Mouse (Mus musculus): Measurements from ENCODE around the gene Astn2.

Astn2 gene

DNA sequence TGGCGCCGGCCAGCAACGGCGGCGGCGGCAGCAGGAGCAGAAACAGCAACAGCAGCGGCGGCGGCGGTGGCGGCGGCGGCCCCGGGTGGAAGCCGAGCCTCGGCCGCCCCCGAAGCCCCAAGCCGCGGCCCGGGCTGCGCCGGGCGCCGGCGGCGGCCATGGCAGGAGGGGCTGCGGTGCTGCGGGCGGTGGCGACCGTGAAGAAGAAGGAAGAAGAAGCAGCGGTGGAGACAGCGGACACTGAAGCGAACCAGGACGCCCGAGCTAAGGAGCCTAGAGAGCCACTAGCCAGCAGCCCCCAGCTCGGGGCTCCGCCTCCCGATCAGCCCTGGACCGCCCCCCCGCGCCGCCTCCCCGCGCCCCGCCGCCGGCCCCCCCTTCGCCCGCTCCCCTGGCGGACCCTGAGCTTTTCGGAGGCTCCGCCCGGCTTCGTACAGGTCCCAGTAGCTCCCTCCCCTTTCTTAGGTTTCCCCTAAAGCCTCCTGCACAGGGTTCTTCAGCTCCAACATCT lies at the start of gene Astn2:
TSS of gene Astn2 (minus strand) at position 411 of the 511 bp plus-strand sequence.
- peak; percentile 7 for DNase-seq

DNA sequence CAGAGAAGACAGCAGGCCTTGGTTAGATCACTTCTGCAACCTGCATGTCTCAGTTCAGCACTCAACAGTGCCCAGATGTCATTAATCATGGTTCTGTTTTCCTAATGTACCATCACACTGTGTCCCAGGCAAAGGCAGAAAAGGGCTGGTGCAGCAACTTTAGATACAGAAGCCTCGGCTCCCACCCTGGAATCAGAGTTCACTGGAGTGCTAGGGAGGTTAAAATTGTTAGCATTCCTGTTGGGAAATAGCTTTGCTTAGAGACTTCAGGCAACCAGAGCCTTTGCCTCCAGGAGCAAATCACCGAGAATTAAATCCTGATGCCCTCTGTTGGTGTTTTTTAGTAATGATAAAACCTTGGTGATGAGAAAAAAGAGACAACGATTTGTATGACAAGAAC lies 45.7 kb upstream of the Astn2 start:
- peak; percentile 18 for DNase-seq

DNA sequence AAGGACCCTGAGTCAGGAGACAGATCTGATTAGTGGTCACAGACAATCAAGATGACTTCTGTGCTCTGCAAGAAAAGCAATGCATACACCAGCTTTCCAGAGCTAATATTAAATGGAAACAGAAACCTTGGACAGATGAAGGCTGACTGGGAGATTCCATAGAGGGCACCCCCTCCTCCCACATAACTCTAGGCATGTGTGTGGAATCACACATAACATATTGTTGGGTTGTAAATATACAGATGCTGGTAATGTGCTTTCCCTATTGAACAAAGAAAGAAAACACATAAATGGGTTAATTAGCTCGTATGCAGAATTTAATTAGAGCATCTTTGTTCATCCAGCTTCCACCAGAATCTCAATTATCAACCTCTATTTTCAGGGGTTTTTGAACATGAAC lies 26.8 kb upstream of the Astn2 start:
- no peak for DNase-seq

DNA sequence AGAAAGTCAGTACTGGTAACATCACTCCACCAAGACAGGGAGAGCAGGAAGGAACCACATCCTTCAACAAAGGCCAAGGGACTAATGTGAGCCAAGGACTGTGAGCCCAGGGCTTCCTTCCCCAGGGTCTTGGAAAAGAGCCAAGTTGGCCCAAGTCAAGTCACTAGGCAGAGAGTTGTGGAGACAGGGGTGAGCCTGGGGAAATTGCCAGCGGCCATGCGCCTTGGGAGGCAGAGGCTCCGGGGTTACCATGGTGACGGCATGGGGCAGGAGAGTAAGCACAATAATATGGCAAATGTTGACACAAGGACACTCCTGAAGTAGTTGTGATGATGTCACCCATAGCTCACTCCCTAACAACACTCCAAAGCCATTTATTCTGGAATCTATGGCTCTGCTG lies 21.4 kb upstream of the Astn2 start:
- DNase-seq = peak; percentile 70

DNA sequence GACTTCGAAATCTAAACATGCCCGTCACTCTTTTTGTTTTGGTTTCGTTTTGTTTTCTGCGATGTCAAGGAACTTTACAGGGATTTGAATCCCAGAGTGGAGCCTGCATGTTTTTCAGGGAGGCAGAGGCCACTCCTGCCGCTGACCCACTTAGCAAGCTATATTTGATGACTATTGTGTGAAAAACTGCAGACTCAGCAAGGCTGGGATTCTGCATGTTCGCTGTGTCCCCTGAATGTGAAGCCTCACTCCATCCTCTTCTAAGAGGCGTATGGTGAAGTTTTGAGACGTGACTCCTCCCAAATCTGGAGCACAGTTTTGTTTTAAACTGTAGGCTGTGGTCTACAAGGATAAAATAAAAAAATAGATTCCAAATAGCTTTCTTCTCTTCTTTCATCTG lies 10.4 kb upstream of the Astn2 start:
- DNase-seq = no peak

DNA sequence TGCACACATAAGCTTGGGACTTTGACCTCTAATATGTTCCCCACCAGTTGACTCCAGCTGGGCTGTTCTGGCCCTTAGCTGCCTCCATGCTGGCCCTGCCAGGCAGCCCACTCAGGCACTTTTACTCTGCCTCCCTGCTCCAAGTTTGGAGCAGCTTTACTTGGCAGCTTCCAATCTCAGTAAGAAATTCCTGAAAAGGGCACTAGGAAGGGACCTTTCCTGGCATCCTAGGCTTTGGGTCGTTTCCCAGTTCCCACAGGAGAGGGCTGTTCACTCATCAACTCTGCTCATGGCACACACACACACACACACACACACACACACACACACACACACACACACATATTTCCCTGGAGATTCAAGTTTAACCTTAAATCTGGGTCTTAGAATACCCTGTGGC lies 675 bp upstream of the Astn2 start:
- DNase-seq = no peak

DNA sequence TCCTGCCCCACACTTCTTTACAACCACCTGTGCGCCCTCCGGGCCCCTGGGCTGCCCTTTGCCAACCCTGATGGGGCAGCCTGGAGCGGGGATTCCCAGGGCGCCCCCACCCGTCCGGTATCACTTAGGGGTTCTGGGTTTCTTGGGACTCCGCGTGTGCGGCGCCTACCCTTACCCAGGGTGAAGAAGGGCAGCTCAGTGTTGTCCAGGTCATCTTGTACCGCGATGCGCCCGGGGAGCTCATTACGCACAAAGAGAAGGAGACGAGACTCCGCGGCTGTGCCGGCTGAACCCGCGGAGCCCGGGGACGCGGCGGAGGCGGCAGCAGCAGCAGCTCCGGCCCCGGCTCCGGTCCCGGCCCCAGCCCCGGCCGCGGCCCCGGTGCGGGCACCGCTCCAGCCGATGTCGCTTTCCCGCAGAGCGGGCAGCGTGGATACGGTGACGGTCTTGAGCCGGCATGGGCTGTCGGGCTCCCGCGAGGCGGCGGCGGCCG lies 657 bp downstream of the Astn2 start:
- peak; percentile 2 for DNase-seq

DNA sequence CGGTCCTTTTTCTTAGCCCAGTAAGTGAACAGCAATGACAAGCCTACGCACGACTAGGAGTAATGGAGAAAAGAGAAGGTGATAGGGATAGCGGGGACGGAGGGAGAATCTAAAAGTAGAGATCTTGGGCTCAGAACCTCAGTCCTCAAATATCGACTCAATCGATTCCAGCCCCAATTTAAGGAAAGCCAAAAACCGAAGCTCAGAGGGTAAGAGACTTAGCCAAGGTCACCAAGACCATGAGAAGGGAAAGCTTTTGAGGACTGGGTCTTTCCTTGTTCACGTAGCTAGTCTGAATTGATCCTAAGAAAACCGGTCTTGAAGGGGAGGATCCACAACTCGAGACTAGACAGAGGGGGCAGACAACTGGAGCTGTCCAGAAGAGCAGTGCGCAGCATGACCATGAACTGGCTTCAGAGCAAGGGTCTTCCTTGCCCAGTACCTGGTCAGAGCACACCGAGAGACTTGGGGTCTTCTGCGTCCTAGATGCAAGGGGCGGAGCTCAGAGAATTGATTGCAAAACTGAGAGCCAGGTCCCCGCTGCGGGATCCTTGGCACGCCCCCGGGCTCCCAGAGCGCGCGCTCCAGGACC lies 1.2 kb downstream of the Astn2 start:
- peak; percentile 2 for DNase-seq

DNA sequence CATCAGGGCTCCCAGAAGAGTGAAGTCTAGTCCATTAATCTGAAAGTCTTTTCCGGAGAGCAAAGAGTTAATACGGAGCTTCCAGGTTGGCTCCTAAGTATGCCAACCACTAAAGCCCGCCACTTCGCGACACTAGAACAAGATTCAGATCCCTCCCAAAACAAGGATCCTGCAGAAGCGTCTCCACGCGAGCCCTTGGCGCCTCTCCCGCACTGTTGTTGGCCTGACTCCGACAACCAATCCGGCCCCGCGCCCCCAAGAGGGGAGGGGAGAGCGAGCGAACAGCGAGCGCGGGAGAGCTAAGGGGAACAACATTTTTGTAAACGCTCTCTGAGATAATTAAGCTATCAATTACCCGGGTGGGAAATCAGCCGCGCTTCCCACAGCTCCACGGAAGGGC lies 1.8 kb downstream of the Astn2 start:
- peak; percentile 37 for DNase-seq

DNA sequence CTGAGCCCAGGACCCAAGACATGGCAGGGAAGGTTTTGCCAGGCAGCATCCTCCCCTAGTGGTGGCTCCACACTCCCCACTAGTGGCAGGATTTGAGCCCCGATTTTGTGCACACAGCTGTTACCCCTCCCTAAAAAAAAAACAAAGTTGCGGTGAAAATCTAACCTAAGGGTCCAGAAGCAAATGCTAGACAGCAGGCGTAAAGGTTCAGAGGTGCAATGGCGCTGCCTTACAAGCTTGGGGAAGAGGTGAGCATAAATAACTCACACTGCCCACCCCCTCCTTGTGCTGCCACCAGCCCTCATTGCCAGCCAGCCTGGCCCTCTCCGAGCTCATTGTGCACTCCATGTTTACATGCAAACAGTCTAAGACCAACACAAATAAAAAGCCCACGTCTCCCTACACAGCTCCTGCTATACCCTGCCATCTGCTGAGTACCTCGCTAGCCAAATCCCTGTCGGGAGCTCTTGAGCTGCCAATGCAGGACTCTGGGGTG lies 3.2 kb downstream of the Astn2 start:
- DNase-seq = peak; percentile 32

DNA sequence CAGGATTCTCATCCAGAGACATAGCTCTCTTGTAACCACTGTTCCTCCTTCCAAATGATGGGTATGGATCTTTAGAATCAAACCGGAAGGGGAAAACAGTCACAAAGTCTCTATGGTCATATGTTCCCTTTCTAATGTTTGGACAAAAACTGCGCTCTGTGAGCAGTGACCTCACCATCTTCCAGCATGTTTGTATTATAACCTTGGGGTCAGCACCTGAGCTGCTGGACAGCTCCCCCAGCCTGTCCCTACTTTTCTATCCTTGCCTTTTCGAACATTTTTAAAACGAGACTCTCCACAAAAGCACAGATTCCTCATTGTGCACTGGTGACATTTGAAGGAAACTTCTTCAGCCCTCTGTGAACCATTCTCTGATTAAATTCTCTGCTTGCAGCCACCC lies 5.3 kb downstream of the Astn2 start:
- DNase-seq = peak; percentile 14

DNA sequence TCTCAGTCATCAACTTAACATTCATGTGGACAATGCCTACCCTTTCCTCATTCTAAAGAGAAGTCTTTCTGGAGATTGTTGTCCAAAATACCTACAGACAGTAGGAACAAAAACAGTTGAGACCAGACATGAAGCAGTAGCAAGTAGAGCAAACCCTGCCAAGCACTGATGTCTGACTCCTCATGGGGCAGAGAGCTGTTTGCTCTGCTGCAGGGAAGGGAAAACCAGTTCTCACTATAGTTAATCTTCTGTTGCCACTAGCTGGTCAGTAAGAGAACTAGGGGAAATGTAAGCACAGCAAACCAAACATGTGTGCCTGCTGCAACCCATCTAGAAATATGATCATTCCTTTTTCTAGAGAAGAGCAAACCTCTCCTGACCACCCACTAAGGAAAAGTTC lies 7.2 kb downstream of the Astn2 start:
- DNase-seq = no peak

DNA sequence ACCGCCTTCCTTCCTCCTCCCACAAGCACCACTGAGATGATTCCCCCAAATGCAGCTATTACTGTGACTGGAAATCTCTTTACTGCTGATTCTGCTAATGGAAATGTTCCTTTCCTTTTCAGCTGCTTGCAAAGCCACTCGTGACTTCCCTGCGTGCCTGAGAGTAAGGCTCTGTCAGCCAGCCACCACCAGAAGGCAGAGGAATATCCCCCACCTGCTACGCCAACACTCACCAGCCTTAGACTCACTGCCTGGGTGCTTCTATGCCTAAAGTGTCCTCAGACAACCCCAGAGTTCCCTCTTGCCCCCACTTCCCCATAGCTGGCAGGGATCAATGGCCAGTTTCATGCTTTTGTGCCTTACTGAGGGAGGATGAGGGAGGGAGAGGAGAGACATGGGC lies 11.1 kb downstream of the Astn2 start:
- DNase-seq = no peak

DNA sequence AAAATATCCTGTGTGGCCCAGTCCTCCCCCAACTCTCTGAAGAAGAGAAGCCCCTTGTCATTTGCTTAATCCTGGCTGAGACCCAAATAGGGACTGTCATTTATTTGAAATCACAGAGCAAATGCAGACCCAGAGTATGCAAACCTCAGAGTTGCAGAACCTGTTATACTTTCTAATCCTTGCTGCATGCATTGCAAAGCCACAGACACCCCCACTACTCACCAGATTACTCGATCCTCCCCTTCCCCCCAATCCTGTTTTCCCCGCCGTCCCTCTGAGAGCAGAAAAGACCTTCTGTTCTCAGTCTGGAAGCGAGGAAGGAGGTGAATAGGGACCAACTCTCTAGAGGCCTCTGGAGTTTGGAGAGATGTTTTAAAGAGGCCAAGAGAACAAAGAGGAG lies 13.9 kb downstream of the Astn2 start:
- DNase-seq = no peak

DNA sequence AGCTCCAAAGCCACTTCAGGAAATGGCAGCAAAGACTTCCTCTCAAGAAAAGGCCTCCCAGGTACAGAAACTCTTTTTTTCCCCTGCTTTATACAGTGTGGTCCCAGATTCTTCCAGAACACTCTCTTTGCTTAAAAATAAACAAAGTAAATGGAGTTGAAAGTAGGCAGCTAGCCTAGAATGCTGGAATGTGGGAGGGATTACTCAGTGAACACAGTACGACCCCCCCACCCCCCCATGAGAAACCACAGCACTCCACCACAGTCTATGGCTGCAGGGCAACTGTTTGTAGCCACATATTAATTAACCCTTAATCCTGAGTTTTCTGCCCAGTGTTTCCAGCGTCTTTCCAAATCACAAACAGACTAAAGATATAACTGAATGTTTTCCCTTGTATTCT lies 25.8 kb downstream of the Astn2 start:
- peak; percentile 14 for DNase-seq

DNA sequence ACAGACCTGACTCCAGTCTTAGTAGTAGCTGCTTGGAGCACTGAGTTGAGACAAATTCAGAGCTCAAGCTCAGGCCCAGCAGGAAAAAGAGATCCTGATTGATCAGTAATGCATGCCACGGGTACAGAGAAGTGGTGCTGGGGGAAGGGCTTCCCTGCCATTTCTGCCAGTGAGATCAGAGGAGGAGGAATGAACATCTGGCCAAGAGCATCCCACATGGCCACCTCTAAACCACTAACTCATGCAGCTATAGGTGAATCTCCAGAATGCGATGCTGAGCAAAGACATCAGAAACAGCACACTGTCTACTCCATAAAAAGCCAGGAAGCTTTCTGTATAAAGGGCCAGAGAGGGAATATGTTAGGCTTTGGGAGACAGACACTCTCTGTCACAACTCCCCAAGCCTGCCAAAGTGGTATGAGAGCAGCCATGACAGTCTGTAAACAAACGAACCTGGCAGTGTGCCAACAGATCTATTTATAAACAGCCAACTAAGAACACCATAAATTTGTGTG lies 33.8 kb downstream of the Astn2 start:
- DNase-seq = peak; percentile 79

DNA sequence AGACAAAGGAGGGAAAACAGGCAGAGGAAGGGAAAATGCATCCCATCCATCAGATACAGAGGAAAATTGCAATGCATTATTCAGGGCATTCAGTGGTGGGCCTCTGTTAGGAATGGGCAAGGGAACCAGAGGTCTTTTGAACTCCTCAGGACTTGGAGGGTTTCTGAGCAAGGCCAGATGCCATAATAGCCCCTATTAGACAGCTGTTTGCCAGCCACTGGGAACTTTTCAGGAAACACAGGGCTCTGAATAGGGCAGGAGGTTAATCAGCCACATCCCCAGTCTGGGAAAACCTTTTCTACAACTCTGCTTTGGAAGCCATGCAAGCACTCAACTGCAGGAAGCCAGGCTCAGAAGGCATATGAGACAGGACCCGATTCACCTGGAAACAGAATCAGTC lies 38.9 kb downstream of the Astn2 start:
- no peak for DNase-seq

DNA sequence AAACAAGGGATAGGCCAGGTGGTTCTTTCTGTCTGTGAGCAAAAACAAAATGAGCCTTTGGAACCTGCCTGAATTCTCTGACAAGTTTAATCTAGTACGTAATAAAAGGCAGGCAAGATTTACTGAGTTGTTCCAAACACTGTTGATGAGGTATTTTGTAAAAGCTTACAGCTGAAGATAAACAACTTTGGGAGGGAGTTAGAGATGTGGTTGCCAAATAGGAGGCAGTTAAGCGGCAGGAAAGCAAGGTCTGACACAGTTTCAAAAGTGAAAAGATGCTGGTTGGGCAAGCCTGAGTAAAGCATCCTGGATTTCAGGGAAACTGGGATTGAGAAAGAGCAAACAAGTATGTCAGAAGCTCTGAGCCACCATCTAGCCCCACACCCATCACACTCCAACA lies 59.8 kb downstream of the Astn2 start:
- DNase-seq = peak; percentile 21

DNA sequence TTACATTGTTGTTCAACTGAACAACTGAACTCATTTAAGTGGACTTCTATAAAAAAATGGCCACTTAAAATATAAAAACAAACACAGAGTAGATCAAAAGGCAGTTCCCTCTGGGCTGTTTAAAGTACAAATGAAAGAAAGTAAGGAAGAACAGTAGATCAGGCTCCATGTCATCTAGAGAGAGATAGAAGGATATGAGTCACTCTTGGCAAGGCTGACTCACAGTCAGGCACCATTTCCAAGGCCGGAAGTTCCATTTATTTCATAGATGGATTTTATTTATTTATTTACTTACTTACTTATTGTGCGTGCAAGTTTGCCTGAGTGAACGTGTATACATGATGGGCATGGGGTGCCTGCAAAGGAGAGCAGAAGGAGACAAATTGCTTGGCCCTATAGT lies 67.0 kb downstream of the Astn2 start:
- DNase-seq = no peak

DNA sequence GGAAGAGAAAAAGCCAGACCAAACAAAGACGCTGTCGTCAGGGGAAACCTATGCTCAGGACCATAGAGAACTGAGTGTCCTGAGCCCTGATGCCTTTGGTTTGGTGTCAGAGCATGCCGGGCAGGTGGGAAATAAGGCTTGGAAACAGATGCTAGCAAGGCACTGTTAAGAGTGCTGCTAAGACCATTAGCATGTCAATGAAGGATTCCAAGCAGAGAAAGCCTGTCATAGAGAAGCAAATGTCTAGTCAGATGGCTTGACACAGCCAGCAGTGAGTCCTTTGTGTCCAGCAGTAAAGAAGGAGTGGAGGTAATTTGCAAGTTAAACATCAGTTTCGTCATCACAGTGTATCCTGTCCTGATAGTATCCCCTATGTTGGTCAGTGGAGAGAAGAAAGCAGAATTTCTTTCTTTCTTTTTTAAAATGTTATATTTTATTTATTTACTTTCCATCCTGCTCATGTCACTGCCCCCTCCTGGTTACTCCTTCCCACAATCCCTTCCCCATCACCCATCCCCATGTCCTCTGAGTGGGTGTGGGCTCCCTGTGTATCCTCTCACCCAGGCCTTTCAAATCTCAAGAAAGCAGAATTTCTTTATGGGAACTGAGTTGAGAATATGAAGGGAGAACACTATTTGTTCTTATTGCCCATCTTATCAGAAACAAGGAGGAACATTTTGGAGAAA lies 73.7 kb downstream of the Astn2 start:
- no peak for DNase-seq

DNA sequence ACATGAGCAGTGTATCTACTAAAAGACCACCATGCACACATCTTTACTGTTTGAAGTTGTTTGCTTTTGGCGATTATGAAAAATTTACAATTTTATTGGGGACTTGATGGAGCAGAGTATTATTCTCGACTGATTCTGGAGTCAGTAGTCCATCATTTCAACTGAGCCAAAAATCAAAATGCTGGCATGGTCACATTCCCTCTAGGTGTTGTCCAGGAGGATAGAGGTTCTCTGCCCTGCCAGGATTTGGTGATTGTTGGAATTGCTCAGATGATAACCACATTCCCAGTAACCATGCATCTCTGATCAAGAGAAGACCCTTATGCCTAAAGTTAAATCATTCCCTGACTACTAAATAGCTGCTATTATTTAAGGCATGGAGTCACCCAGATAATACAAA lies 83.4 kb downstream of the Astn2 start:
- DNase-seq = no peak

DNA sequence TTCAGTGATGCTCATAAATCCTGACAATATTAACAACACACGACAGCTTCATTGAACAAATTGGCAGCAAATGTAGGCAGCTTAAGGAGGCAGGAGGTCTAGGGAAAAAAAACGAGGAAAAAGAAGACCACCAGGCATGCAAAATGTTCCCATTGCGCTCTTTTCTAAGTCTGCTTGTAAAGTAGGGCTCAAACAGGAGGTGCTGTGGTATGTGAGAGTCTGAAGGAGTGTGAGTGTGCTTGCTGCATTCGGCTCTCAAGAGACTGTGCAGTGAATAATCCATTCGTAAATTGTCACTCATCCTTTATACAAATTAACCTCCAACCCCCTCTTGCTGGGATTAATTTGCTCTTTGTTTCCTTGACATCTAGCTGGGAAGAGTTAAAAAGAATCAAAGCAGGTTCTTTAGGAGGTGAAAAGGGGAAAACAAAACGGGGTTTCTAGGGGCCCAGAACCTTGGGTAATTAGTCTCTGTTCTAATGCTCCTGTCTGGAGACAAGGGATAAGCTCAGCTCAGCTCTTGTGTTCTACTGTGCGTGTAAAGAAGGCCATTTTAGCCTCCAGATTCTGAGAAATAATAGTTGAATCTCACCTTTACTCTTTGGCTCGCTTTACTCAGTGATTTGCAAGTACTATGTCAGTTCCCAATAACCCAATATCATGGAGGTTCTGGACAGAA lies 89.5 kb downstream of the Astn2 start:
- DNase-seq = no peak

DNA sequence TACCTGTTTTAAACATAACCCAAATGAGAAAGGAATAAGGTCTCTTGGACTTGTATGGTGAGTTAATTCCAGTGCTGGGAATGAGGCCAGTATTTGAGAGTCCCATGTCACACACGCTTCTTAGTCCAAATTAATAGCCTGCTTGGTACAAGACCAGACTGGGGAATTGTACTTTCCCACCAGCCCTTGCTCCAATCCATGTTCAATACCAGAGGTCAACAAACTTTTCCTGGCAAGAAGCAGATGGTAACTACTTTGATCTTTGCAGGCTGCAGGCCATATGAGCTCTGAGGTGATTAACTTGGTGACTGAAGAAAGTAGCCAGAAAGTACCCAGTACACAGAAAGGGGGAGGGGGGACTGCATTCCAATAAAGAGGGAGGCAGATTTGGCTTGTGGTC lies 91.7 kb downstream of the Astn2 start:
- DNase-seq = peak; percentile 3
